Comparison of ENCODE assay signal across 8 mouse cellular contexts in the genomic region with DNA sequence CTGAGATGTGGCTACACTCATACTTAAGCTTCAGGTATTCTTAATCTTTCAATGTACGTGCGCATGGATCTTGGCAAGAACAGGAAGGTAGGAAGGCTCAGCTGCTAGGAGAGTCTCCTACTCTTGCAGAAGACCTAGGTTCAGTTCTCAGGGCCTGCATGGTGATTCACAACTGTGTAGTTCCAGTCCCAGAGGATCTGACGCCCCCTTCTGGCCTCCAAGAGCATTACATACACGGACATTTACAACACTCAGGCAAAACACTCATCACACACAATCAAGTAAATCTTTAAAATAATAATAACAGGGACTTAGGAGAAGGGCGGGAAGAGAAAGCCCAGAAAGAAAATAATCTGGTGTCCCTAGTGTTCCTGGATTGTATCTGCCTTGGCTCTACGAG. TPM values are rescaled to one million over a fixed set of nuclear protein-coding genes. Genes with fewer than 3 reads are reported as not detected.
A peak's percentile ranks its signal among the peaks of the same experiment; 100 is the strongest.
DNase-seq lines count a peak whose midpoint lies in the region; ATAC-seq and TF ChIP-seq lines count a peak whose summit lies in the region.

No protein-coding gene starts in this region.

- H3K9ac ChIP-seq in heart, adult 2 months (ENCODE audit: low read depth, low read length): no peak overlapping the region
- H3K9ac ChIP-seq in hindbrain, embryonic 11.5 days (ENCODE audit: low read depth, low read length): no peak overlapping the region
- H3K9ac ChIP-seq in liver, embryonic 13.5 days: no peak overlapping the region
- H3K9ac ChIP-seq in neural tube, embryonic 15.5 days (replicated peaks): no peak overlapping the region

- no peaks in the 10 kb centered on the region for H3K36me3 ChIP-seq in heart, adult 2 months (ENCODE audit: control insufficient read depth, insufficient read depth, low read length)
- H3K36me3 ChIP-seq in hindbrain, embryonic 11.5 days (ENCODE audit: control insufficient read depth, insufficient read depth, low read length): peaks cover 5% of the 10 kb centered on the region; the same call in 1 of the 2 replicates
- peaks cover 51% of the 10 kb centered on the region for H3K36me3 ChIP-seq in liver, embryonic 13.5 days
- H3K36me3 ChIP-seq in neural tube, embryonic 15.5 days: peaks cover 24% of the 10 kb centered on the region

- TF ChIP-seq POLR2A in heart, adult 2 months (IDR thresholded peaks at IDR 0.05; ENCODE audit: insufficient read depth, low read depth, low read length): no peak
- TF ChIP-seq POLR2A in cortical plate, adult 2 months (IDR thresholded peaks at IDR 0.05; ENCODE audit: extremely low read depth, insufficient read depth, low read length): no peak

- H3K79me2 ChIP-seq in heart, adult 2 months (replicated peaks; ENCODE audit: control insufficient read depth, insufficient read depth, low read length): no peaks in the 10 kb centered on the region

- H3K9me3 ChIP-seq in hindbrain, embryonic 11.5 days (ENCODE audit: control insufficient read depth, low read length): no peaks in the 10 kb centered on the region
- H3K9me3 ChIP-seq in liver, embryonic 13.5 days (replicated peaks): no peaks in the 10 kb centered on the region
- no peaks in the 10 kb centered on the region for H3K9me3 ChIP-seq in neural tube, embryonic 15.5 days (replicated peaks)

- H3K4me3 ChIP-seq in heart, adult 2 months: peak overlapping the region; percentile 51
- H3K4me3 ChIP-seq in cortical plate, adult 2 months (ENCODE audit: insufficient read depth, low read length): peak overlapping the region; percentile 17; the same call in 1 of the 2 replicates
- no peak overlapping the region for H3K4me3 ChIP-seq in hindbrain, embryonic 11.5 days (ENCODE audit: low read depth, low read length)
- H3K4me3 ChIP-seq in liver, embryonic 13.5 days (replicated peaks): peak overlapping the region; percentile 42; the same call in 1 of the 2 replicates
- H3K4me3 ChIP-seq in neural tube, embryonic 15.5 days (replicated peaks): peak overlapping the region; percentile 39

- peak overlapping the region; percentile 54; the same call in 1 of the 2 replicates for H3K4me2 ChIP-seq in hindbrain, embryonic 11.5 days (replicated peaks; ENCODE audit: low read depth, low read length)
- peak overlapping the region; percentile 66 for H3K4me2 ChIP-seq in liver, embryonic 13.5 days
- peak overlapping the region; percentile 65 for H3K4me2 ChIP-seq in neural tube, embryonic 15.5 days

- intact Hi-C loops in heart, adult 2 months (cut with DNase I): loop anchor here (10.0 kb wide), 1 partner anchor 280 kb away; a partner anchor contains a TSS

- H3K27ac ChIP-seq in heart, adult 2 months: peak overlapping the region; percentile 12; the same call in 1 of the 2 replicates
- no peak overlapping the region for H3K27ac ChIP-seq in cortical plate, adult 2 months (ENCODE audit: insufficient read depth, low read length)
- H3K27ac ChIP-seq in hindbrain, embryonic 11.5 days (ENCODE audit: low read depth, low read length): no peak overlapping the region
- H3K27ac ChIP-seq in liver, embryonic 13.5 days: peak overlapping the region; percentile 40; the same call in 1 of the 2 replicates
- no peak overlapping the region for H3K27ac ChIP-seq in neural tube, embryonic 15.5 days (replicated peaks)

- peaks cover 2% of the 10 kb centered on the region; the same call in 1 of the 2 replicates for H3K27me3 ChIP-seq in heart, adult 2 months (ENCODE audit: control insufficient read depth, insufficient read depth, low read length)
- H3K27me3 ChIP-seq in hindbrain, embryonic 11.5 days (ENCODE audit: control insufficient read depth, insufficient read depth, low read length): no peaks in the 10 kb centered on the region; the same call in 1 of the 2 replicates
- peaks cover 38% of the 10 kb centered on the region for H3K27me3 ChIP-seq in liver, embryonic 13.5 days
- peaks cover 16% of the 10 kb centered on the region for H3K27me3 ChIP-seq in neural tube, embryonic 15.5 days (replicated peaks)

- DNase-seq in heart, adult 2 months: peak in 1 of 2 experiments; percentile 34
- no peak for DNase-seq in heart, adult 11 months
- peak; percentile 20 to 53 for DNase-seq in CD8-positive naive resting alpha-beta T cell, adult 2 months (ENCODE audit: low read depth in 2 of 2, low spot score in 2 of 2)
- DNase-seq in hindbrain, embryonic 11.5 days (ENCODE audit: low spot score): peak; percentile 38
- DNase-seq in liver, embryonic 13.5 days: no peak
- no peak for DNase-seq in ovary, adult 18-20 months (ENCODE audit: low spot score)

- 51% methylated on average over 6 of the region's 6 CpGs for WGBS in heart, adult 2 months
- WGBS in hindbrain, embryonic 11.5 days: 54% methylated on average over 6 of the region's 6 CpGs
- 51% methylated on average over 6 of the region's 6 CpGs for WGBS in liver, embryonic 13.5 days (ENCODE audit: insufficient replicate concordance)
- WGBS in neural tube, embryonic 15.5 days: 67% methylated on average over 6 of the region's 6 CpGs

- no peak for ATAC-seq in hindbrain, embryonic 11.5 days (ENCODE audit: low FRiP score)
- ATAC-seq in liver, embryonic 13.5 days (ENCODE audit: low read depth): peak; percentile 16; the same call in 1 of the 2 replicates
- no peak for ATAC-seq in neural tube, embryonic 15.5 days (ENCODE audit: low FRiP score)

- peak; percentile 60 for TF ChIP-seq CTCF in heart, adult 2 months (IDR thresholded peaks at IDR 0.05)
- TF ChIP-seq CTCF in cortical plate, adult 2 months (IDR thresholded peaks at IDR 0.05; ENCODE audit: extremely low read depth, insufficient read depth, low read length): peak; percentile 42

- H3K4me1 ChIP-seq in heart, adult 2 months (ENCODE audit: control insufficient read depth, insufficient read depth, low read length): peaks cover 3% of the 10 kb centered on the region; the same call in 1 of the 2 replicates
- H3K4me1 ChIP-seq in cortical plate, adult 2 months (ENCODE audit: control insufficient read depth, insufficient read depth, low read length): no peaks in the 10 kb centered on the region
- 0 out of 2 replicates have a peak, but pooled peaks cover 4% of the 10 kb centered on the region for H3K4me1 ChIP-seq in hindbrain, embryonic 11.5 days (replicated peaks; ENCODE audit: control insufficient read depth, insufficient read depth, low read length)
- peaks cover 15% of the 10 kb centered on the region for H3K4me1 ChIP-seq in liver, embryonic 13.5 days (replicated peaks)
- H3K4me1 ChIP-seq in neural tube, embryonic 15.5 days: peaks cover 7% of the 10 kb centered on the region

- no peak for TF ChIP-seq EP300 in heart, adult 2 months (IDR thresholded peaks at IDR 0.05; ENCODE audit: insufficient read depth, low read depth, low read length)

RNA-seq across cellular contexts. Expression of a gene that starts 14.8 kb away (rescaled TPM):
- total RNA-seq in heart, adult 2 months (2021): 1 to 10 TPM; 3.8 to 4.1 TPM
- 3.7 and 5.3 TPM in 2 replicates for polyA plus RNA-seq in heart, adult 2 months (2012; rRNA removed)
- 5.5 and 5.9 TPM in 2 replicates for polyA plus RNA-seq in cortical plate, adult 2 months (2012; rRNA removed)
- 9.9 and 10.6 TPM in 2 replicates for polyA plus RNA-seq in hindbrain, embryonic 11.5 days (2014; fragmentation: Nextera tagmentation; extraction: Ambion mirVana)
- polyA plus RNA-seq in liver, embryonic 13.5 days (2015; fragmentation: Nextera tagmentation; extraction: Ambion mirVana): 8.7 and 9.7 TPM in 2 replicates
- 8.4 and 10.7 TPM in 2 replicates for polyA plus RNA-seq in neural tube, embryonic 15.5 days (2015; fragmentation: Nextera tagmentation; extraction: Ambion mirVana)

RNA-seq across cellular contexts. Expression of a gene that starts 31.0 kb away (rescaled TPM):
- not detected for total RNA-seq in heart, adult 2 months (2021)
- polyA plus RNA-seq in heart, adult 2 months (2012; rRNA removed): not detected in 2 replicates
- not detected in 2 replicates for polyA plus RNA-seq in cortical plate, adult 2 months (2012; rRNA removed)
- polyA plus RNA-seq in hindbrain, embryonic 11.5 days (2014; fragmentation: Nextera tagmentation; extraction: Ambion mirVana): 0.08 and 0.48 TPM in 2 replicates
- polyA plus RNA-seq in liver, embryonic 13.5 days (2015; fragmentation: Nextera tagmentation; extraction: Ambion mirVana): not detected in 2 replicates
- polyA plus RNA-seq in neural tube, embryonic 15.5 days (2015; fragmentation: Nextera tagmentation; extraction: Ambion mirVana): not detected in 2 replicates

RNA-seq across cellular contexts. Expression of a gene that starts 38.9 kb away (rescaled TPM):
- total RNA-seq in heart, adult 2 months (2021): under 1 TPM; 0.10 to 0.73 TPM
- polyA plus RNA-seq in heart, adult 2 months (2012; rRNA removed): 0.06 TPM in 1 of 2 replicates, not detected in the other
- not detected in 2 replicates for polyA plus RNA-seq in cortical plate, adult 2 months (2012; rRNA removed)
- polyA plus RNA-seq in hindbrain, embryonic 11.5 days (2014; fragmentation: Nextera tagmentation; extraction: Ambion mirVana): 16.1 and 22.3 TPM in 2 replicates
- polyA plus RNA-seq in liver, embryonic 13.5 days (2015; fragmentation: Nextera tagmentation; extraction: Ambion mirVana): 405 and 482 TPM in 2 replicates
- polyA plus RNA-seq in neural tube, embryonic 15.5 days (2015; fragmentation: Nextera tagmentation; extraction: Ambion mirVana): 0.24 and 1.2 TPM in 2 replicates

Comparison
In these comparisons a context has a peak if more than half of its experiments do, and no peak if none do; other contexts are left out.
1. DNase-seq: peak in CD8-positive naive resting alpha-beta T cell, adult 2 months (2 of 2) and hindbrain, embryonic 11.5 days (single experiment); none in heart, adult 11 months (single experiment), liver, embryonic 13.5 days (single experiment) and ovary, adult 18-20 months (single experiment).
2. H3K27ac ChIP-seq: peak in heart, adult 2 months (single experiment) and liver, embryonic 13.5 days (single experiment); none in cortical plate, adult 2 months (single experiment), hindbrain, embryonic 11.5 days (single experiment) and neural tube, embryonic 15.5 days (single experiment).
3. RNA of a gene that starts 38.9 kb away (polyA plus RNA-seq): 405 to 482 TPM in liver, embryonic 13.5 days; 16.1 to 22.3 TPM in hindbrain, embryonic 11.5 days, 0.24 to 1.2 TPM in neural tube, embryonic 15.5 days, 0.06 TPM in heart, adult 2 months and not detected in cortical plate, adult 2 months; every median in the first group is over 10 times any median in the second.
4. Peak in every context shown above with its lines, with median percentiles within 50 percentile points of each other: H3K4me2 ChIP-seq.